Mouse (Mus musculus): Measurements from ENCODE around the gene Rit1.
"Not testable (repeated sequence)": the region's sequence is repeated elsewhere in the genome, so short reads cannot be mapped to it uniquely, and the experiment has no call there.

- TF ChIP-seq CTCF, EP300 (IDR thresholded peaks at IDR 0.05; ENCODE audit: low read depth): not testable (repeated sequence)
Measured at GRCm38 (mm10) chr3:88773163-88773562, 56.5 kb downstream of the Rit1 start.

Measured in heart, postnatal 0 days (tissue).